Mouse (Mus musculus) ES-E14 (cell line): ENCODE results near the gene Tacr2.

Source experiments
- CHD2 ChIP-seq: IDR thresholded peaks from 2 replicates; pipeline ENCODE4 v1.6.1; 2014; ENCODE audit warnings: mild to moderate bottlenecking, low read depth, low read length, inconsistent platforms
- HCFC1 ChIP-seq: IDR thresholded peaks from 2 replicates; pipeline ENCODE4 v1.6.1; 2012; ENCODE audit warnings: low read length, inconsistent platforms, borderline replicate concordance; ENCODE audit not compliant: insufficient read depth
- MAFK ChIP-seq: IDR thresholded peaks from 2 replicates; pipeline ENCODE4 v1.6.1; 2014; ENCODE audit warnings: mild to moderate bottlenecking, low read depth, low read length, inconsistent platforms; ENCODE audit not compliant: insufficient read depth
- ZC3H11A ChIP-seq: IDR thresholded peaks from 2 replicates; pipeline ENCODE4 v1.6.1; 2012; ENCODE audit warnings: low read depth, mild to moderate bottlenecking, inconsistent platforms, low read length, borderline replicate concordance
- ZNF384 ChIP-seq: IDR thresholded peaks from 2 replicates; pipeline ENCODE4 v1.6.1; 2012; ENCODE audit warnings: low read depth, low read length, inconsistent platforms

DNA sequence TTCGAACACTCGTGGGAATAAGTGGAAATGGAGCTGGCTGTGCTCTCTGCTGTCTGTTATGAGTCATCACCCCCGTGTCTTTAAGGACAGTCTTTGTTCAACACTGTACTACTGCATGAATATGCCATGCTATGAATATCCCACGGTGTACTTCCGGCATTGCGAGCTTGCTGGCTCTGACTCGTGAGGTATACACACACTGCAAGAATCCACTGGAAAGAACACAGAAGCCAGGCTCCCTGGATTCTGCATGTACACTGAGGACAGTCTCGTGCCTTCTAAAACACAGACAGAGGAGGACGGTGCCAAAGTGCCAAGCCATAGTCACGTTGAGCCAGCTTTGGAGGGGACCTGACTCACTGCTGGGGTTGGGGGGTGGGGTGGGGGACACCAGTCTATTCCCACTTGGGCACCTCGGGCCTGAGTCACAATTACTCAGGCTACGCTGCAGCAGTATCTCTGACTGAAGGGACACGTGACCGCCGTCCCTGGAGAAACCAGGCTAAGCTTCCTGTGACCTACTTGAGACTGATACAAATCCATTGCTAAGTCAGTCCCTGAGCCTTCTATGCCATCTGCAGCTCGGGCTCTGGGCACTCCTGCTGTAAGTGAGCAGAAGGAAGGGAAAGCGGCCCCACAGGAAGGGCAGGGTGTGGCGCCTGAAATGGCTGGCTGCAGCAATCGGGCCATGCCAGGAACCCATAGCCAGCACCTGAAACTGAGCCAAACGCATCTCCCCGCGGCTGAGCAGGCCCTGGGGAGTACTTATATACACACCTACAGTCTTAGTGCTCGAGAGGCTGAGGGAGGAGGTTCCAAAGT, 48.0 kb downstream of the Tacr2 start:
- TF ChIP-seq ZC3H11A (no peak), MAFK (no peak), CHD2 (no peak), ZNF384 (no peak), HCFC1 (no peak)
